Mouse (Mus musculus) Patski (cell line): ENCODE results near the gene Gm14137. TPM values are rescaled to one million over a fixed set of nuclear protein-coding genes. Genes with fewer than 3 reads are reported as not detected.

ENCODE experiments used
- ATAC-seq: fragments of 100-300 bp; one replicate; pipeline ENCODE4 v1.8.0; 2021
- CTCF ChIA-PET: fragments of 350-600 bp; sonication (Branson Sonifier 250); formaldehyde crosslinking; loops from one replicate; lab custom pipeline; 2022; ENCODE audit warnings: inconsistent platforms; lab: Charles Lee
- POLR2A ChIA-PET: fragments of 350-600 bp; sonication (Branson Sonifier 250); formaldehyde crosslinking; loops from one replicate; lab custom pipeline; 2022; ENCODE audit warnings: antibody characterized with exemption, inconsistent platforms; lab: Charles Lee
- DNase-seq: peaks from one replicate; pipeline ENCODE4 v3.0.0-alpha.2; 2011; ENCODE audit warnings: low read depth, low spot score
- H3K27me3 ChIP-seq: fragments of 371-371 bp; one replicate; pipeline ENCODE4 v1.5.1; 2021
- CTCF ChIP-seq: fragments of 100-300 bp; IDR thresholded peaks from one replicate; pipeline ENCODE4 v1.5.1; 2021
- in situ Hi-C: fragments of 300-500 bp; cut with MboI; formaldehyde crosslinking; loops from 3 replicates; pipeline ENCODE4 v1.11.1; 2018; ENCODE audit warnings: low pct_unique_long_range_greater_than_20kb, mixed read lengths
- polyA plus RNA-seq: library from polyadenylated mRNA; unstranded; gene quantifications from one replicate; pipeline ENCODE4 v1.2.3, GENCODE M21; 2021

Gm14137 gene
- polyA plus RNA-seq, 1 experiment from 2014 or later = 6.4 TPM

GRCm38 (mm10) chr2:119172446-119172845 is 1.9 kb upstream of the Gm14137 start:
- DNase-seq (no peak), ATAC-seq (no peak)
- ChIA-PET POLR2A (interaction anchor here (0.9 kb wide), 1 partner anchor 15 kb away, joined by 3 read pairs; the partner anchor contains the start of gene Rmdn3), CTCF (interaction anchor here (0.9 to 2.0 kb wide), 3 partner anchors 9 to 17 kb away, joined by 3 to 7 read pairs (median 3); no protein-coding TSS in a partner anchor)
- in situ Hi-C loops = no loop called here
- TF ChIP-seq CTCF = no peak
- no peaks in the 10 kb centered on the region for H3K27me3 ChIP-seq

GRCm38 (mm10) chr2:119172862-119173576 is 1.3 kb upstream of the Gm14137 start:
- in situ Hi-C loops = no loop called here
- no peak for DNase-seq

GRCm38 (mm10) chr2:119174866-119175265 is 557 bp downstream of the Gm14137 start:
- no peak for TF ChIP-seq CTCF
- DNase-seq (no peak), ATAC-seq (peak; percentile 16)
- POLR2A ChIA-PET = interaction anchor here (1.4 kb wide), 1 partner anchor 11 kb away, joined by 3 read pairs; no protein-coding TSS in a partner anchor
- in situ Hi-C loops = no loop called here
- CTCF ChIA-PET = interaction anchor here (0.9 to 7.0 kb wide), 4 partner anchors 9 to 21 kb away, joined by 3 to 41 read pairs (median 4); no protein-coding TSS in a partner anchor
- no peaks in the 10 kb centered on the region for H3K27me3 ChIP-seq

More at GRCm38 (mm10) chr2:119172862-119173576, 1.3 kb upstream of the Gm14137 start:
- ChIA-PET POLR2A (interaction anchor here (0.9 kb wide), 1 partner anchor 16 kb away, joined by 3 read pairs; the partner anchor contains the start of gene Rmdn3), CTCF (interaction anchor here (0.9 to 7.0 kb wide), 4 partner anchors 8 to 16 kb away, joined by 3 to 41 read pairs (median 5); no protein-coding TSS in a partner anchor)
- no peaks in the 10 kb centered on the region for H3K27me3 ChIP-seq
- ATAC-seq = no peak
- TF ChIP-seq CTCF = no peak

GRCm38 (mm10) chr2:119175614-119176013 is 1.3 kb downstream of the Gm14137 start:
- no peak for TF ChIP-seq CTCF

GRCm38 (mm10) chr2:119176761-119177160 is 2.5 kb downstream of the Gm14137 start:
- CTCF ChIA-PET = interaction anchor here (1.2 to 7.0 kb wide), 4 partner anchors 10 to 28 kb away, joined by 3 to 41 read pairs (median 3); no protein-coding TSS in a partner anchor
- in situ Hi-C loops = no loop called here
- ATAC-seq = no peak
- no peak for TF ChIP-seq CTCF
- no peak for DNase-seq
- POLR2A ChIA-PET = interaction anchor here (0.6 to 1.1 kb wide), 3 partner anchors 8 to 20 kb away, joined by 3 read pairs; no protein-coding TSS in a partner anchor
- H3K27me3 ChIP-seq = no peaks in the 10 kb centered on the region

More at GRCm38 (mm10) chr2:119175614-119176013, 1.3 kb downstream of the Gm14137 start:
- no peaks in the 10 kb centered on the region for H3K27me3 ChIP-seq
- DNase-seq (no peak), ATAC-seq (no peak)
- in situ Hi-C loops = no loop called here
- ChIA-PET CTCF (interaction anchor here (7.0 kb wide), 1 partner anchor 13 kb away, joined by 41 read pairs; no protein-coding TSS in a partner anchor), POLR2A (no interaction called here)

- H3K27me3 ChIP-seq = no peaks in the 10 kb centered on the region
- ChIA-PET CTCF (interaction anchor here (1.2 to 7.0 kb wide), 4 partner anchors 11 to 27 kb away, joined by 3 to 41 read pairs (median 3); no protein-coding TSS in a partner anchor), POLR2A (interaction anchor here (0.8 to 1.1 kb wide), 2 partner anchors 7 to 20 kb away, joined by 3 read pairs; no protein-coding TSS in a partner anchor)
- no peak for TF ChIP-seq CTCF
- DNase-seq = no peak
- no peak for ATAC-seq
- in situ Hi-C loops = no loop called here
Observed at GRCm38 (mm10) chr2:119177384-119177939, 3.2 kb downstream of the Gm14137 start.

GRCm38 (mm10) chr2:119182914-119183313 is 8.6 kb downstream of the Gm14137 start:
- no peaks in the 10 kb centered on the region for H3K27me3 ChIP-seq
- in situ Hi-C loops = no loop called here
- POLR2A ChIA-PET = interaction anchor here (0.6 kb wide), 1 partner anchor 73 kb away, joined by 5 read pairs; no protein-coding TSS in a partner anchor
- no peak for TF ChIP-seq CTCF
- DNase-seq = no peak
- ATAC-seq = no peak
- CTCF ChIA-PET = no interaction called here

GRCm38 (mm10) chr2:119189029-119189710 is 14.9 kb downstream of the Gm14137 start:
- in situ Hi-C loops = loop anchor here (5.0 kb wide), 2 partner anchors 37 to 87 kb away; no protein-coding TSS in a partner anchor
- ChIA-PET CTCF (interaction anchor here (0.8 to 3.5 kb wide), 29 partner anchors 12 to 211 kb away, joined by 3 to 41 read pairs (median 5); partner anchors contain the start of gene Gm14137), POLR2A (interaction anchor here (0.6 kb wide), 1 partner anchor 521 kb away, joined by 4 read pairs; no protein-coding TSS in a partner anchor)
- DNase-seq (no peak), ATAC-seq (peak; percentile 21)
- H3K27me3 ChIP-seq = no peaks in the 10 kb centered on the region
- TF ChIP-seq CTCF = peak; percentile 85

GRCm38 (mm10) chr2:119190969-119191368 is 16.7 kb downstream of the Gm14137 start:
- in situ Hi-C loops = no loop called here
- ChIA-PET POLR2A (interaction anchor here (0.6 kb wide), 1 partner anchor 462 kb away, joined by 5 read pairs; no protein-coding TSS in a partner anchor), CTCF (no interaction called here)
- H3K27me3 ChIP-seq = no peaks in the 10 kb centered on the region
- DNase-seq = no peak
- TF ChIP-seq CTCF = no peak
- ATAC-seq = no peak
